Mouse (Mus musculus) olfactory bulb, adult 2 months (tissue): ENCODE data around the gene Eva1b.

Experiments used
- CTCF ChIP-seq: fragments of 200-500 bp; IDR thresholded peaks from 2 replicates; pipeline ENCODE4 v1.5.1; 2012; ENCODE audit warnings: low read depth, mild to moderate bottlenecking, low read length, moderate library complexity; ENCODE audit not compliant: insufficient read depth
- POLR2A ChIP-seq: fragments of 200-500 bp; IDR thresholded peaks from 2 replicates; pipeline ENCODE4 v1.6.1; 2012; ENCODE audit warnings: mild to moderate bottlenecking, low read depth, low read length, moderate library complexity; ENCODE audit not compliant: insufficient read depth

DNA sequence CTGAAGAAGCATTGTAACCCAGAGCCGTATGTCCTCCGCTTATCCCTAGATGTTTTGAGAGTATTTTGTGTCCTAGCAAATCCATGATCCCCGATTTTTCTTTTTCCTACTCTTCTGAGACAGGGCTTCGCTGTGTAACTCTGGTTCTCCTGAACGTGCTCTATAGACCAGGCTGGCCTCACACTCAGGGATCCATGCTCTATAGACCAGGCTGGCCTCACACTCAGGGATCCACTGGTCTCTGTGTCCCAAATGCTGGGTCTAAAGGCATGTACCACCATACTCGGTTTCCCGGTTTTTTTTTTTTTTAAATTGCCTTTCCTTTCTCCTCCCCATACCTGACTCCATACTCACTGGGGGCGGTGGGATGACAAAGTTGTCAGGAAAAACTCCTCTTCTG, 13.4 kb downstream of the Eva1b start:
- TF ChIP-seq CTCF (no peak), POLR2A (no peak)
